Mouse (Mus musculus): ENCODE results near the gene Cyb5r3. TPM values are rescaled to one million over a fixed set of nuclear protein-coding genes. Genes with fewer than 3 reads are reported as not detected.

Gene Cyb5r3
- polyA plus RNA-seq, 1 experiment from 2014 or later, result 125 TPM

- Histone ChIP-seq H3K27ac (replicated peaks; ENCODE audit: low read depth, low read length) (peak overlapping the region; percentile 39; the same call in 1 of the 2 replicates), H3K36me3 (ENCODE audit: control insufficient read depth, insufficient read depth, low read length) (peaks cover 53% of the 10 kb centered on the region), H3K4me2 (ENCODE audit: low read depth, low read length) (no peak overlapping the region)
Observed at GRCm38 (mm10) chr15:83124625-83125024, 47.8 kb downstream of the Cyb5r3 start.

DNA sequence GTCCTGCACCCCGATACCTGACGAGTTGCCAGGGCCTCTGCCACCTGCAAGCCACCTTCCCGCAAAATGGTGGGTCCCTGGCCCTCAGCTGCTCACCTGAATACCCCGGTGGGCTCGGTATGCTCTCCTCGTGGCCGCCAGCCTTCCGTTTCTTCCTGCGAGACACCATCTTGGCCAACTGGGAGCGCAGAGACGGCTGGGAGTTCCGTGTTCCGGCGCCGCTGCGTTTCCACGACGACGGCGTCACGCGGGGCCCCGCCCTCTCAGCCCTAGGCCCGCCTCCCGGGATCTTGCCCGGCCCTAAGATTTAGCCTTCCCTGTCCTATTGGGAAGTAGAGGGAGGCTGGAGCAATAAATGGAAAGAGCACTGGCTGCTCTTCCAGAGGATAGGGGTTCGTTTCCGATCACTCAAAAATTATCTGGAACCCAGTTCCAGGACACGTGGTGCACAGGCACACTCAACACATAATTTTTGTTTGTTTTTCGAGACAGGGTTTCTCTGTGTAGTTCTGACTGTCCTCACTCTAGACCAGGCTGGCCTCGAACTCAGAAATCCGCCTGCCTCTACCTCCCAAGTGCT, 49.7 kb downstream of the Cyb5r3 start, which contains the start of gene Rrp7a:
Gene Rrp7a, minus strand, starts transcription at position 236 of the 580 bp plus-strand sequence.
- Histone ChIP-seq H3K9ac (ENCODE audit: low read depth, low read length) (peak within 1 kb of the TSS; percentile 73), H3K4me1 (ENCODE audit: control insufficient read depth, insufficient read depth, low read length) (peaks cover 5% of the 10 kb centered on the region; the same call in 1 of the 2 replicates), H3K9me3 (ENCODE audit: control insufficient read depth, low read length) (no peaks in the 10 kb centered on the region), H3K4me3 (ENCODE audit: low read depth, low read length) (peak within 1 kb of the TSS; percentile 80), H3K27ac (replicated peaks; ENCODE audit: low read depth, low read length) (peak within 1 kb of the TSS; percentile 78; the same call in 1 of the 2 replicates), H3K27me3 (replicated peaks; ENCODE audit: control insufficient read depth, insufficient read depth, low read length) (no peaks in the 10 kb centered on the region), H3K36me3 (ENCODE audit: control insufficient read depth, insufficient read depth, low read length) (peaks cover 52% of the 10 kb centered on the region), H3K4me2 (ENCODE audit: low read depth, low read length) (peak within 1 kb of the TSS; percentile 58)
- WGBS, result 11% methylated on average over 29 of the region's 32 CpGs
- peak; percentile 94 for DNase-seq (ENCODE audit: low spot score)
- peak; percentile 92 for ATAC-seq (ENCODE audit: low read depth)

More at GRCm38 (mm10) chr15:83124625-83125024, 47.8 kb downstream of the Cyb5r3 start:
- H3K4me3 ChIP-seq (ENCODE audit: low read depth, low read length), result no peak overlapping the region
- no peaks in the 10 kb centered on the region for H3K9me3 ChIP-seq (ENCODE audit: control insufficient read depth, low read length)
- no peak overlapping the region for H3K9ac ChIP-seq (ENCODE audit: low read depth, low read length)
- peaks cover 5% of the 10 kb centered on the region; the same call in 1 of the 2 replicates for H3K4me1 ChIP-seq (ENCODE audit: control insufficient read depth, insufficient read depth, low read length)
- ATAC-seq (ENCODE audit: low read depth), result no peak
- WGBS, result 66% methylated on average over 5 of the region's 5 CpGs
- no peak for DNase-seq (ENCODE audit: low spot score)
- no peaks in the 10 kb centered on the region for H3K27me3 ChIP-seq (replicated peaks; ENCODE audit: control insufficient read depth, insufficient read depth, low read length)

DNA sequence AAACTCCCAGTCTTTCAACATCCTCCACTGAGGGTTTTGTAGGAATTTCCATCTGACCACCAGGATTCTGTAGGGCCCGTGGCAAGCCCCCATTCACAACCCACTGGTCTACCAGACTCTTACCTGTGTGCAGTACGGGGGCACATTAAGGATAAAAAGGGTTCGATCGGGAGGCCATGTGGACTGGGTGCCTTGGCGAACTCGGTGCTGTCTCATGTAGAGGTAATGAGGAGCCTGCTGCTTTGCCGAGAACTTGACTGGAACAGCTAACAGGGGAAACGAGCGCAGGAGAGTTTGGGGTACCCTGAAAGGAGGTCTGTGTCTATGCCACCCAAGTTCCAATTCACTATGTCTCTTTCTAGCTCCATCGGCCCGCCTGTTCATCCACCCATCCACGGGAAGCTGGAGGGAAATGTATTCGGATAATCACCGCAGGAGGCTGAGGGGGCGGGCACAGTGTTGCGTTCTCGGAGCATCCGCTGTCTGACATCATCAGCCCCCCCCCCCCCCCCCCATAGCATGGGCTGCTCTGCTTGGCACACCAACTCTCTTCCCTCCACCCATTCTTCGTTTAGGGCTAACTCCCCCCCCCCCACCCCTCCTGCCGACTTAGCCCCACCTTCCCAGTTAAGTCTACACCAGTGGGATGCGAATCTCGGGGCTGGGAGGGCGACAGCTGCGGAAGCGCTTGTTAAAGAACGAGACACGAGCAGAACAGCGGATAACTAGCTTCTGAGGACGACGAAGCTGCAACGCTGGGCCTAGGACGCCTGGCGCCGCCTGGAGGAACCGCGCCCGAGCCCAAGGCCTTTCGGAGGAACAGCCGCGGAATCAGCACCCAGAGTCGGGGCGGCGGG, 50.5 kb downstream of the Cyb5r3 start:
- peak; percentile 51 for ATAC-seq (ENCODE audit: low read depth)
- Histone ChIP-seq H3K9ac (ENCODE audit: low read depth, low read length) (peak overlapping the region; percentile 73), H3K36me3 (ENCODE audit: control insufficient read depth, insufficient read depth, low read length) (peaks cover 52% of the 10 kb centered on the region)

GRCm38 (mm10) chr15:83118360-83118759, 54.0 kb downstream of the Cyb5r3 start:
- Histone ChIP-seq H3K4me1 (ENCODE audit: control insufficient read depth, insufficient read depth, low read length) (peaks cover 5% of the 10 kb centered on the region; the same call in 1 of the 2 replicates), H3K4me2 (ENCODE audit: low read depth, low read length) (no peak overlapping the region), H3K4me3 (ENCODE audit: low read depth, low read length) (no peak overlapping the region), H3K9me3 (ENCODE audit: control insufficient read depth, low read length) (no peaks in the 10 kb centered on the region), H3K9ac (ENCODE audit: low read depth, low read length) (no peak overlapping the region), H3K27ac (replicated peaks; ENCODE audit: low read depth, low read length) (no peak overlapping the region), H3K27me3 (replicated peaks; ENCODE audit: control insufficient read depth, insufficient read depth, low read length) (no peaks in the 10 kb centered on the region), H3K36me3 (ENCODE audit: control insufficient read depth, insufficient read depth, low read length) (peaks cover 61% of the 10 kb centered on the region)
- ATAC-seq (ENCODE audit: low read depth) (no peak), DNase-seq (ENCODE audit: low spot score) (peak; percentile 88)
- 62% methylated on average over 7 of the region's 7 CpGs for WGBS

More for the DNA sequence above, 50.5 kb downstream of the Cyb5r3 start:
- H3K4me2 ChIP-seq (ENCODE audit: low read depth, low read length), result peak overlapping the region; percentile 58
- no peaks in the 10 kb centered on the region for H3K27me3 ChIP-seq (replicated peaks; ENCODE audit: control insufficient read depth, insufficient read depth, low read length)
- peak overlapping the region; percentile 80 for H3K4me3 ChIP-seq (ENCODE audit: low read depth, low read length)
- WGBS, result 2% methylated on average over 25 of the region's 43 CpGs
- DNase-seq (ENCODE audit: low spot score), result peak; percentile 77
- peaks cover 5% of the 10 kb centered on the region; the same call in 1 of the 2 replicates for H3K4me1 ChIP-seq (ENCODE audit: control insufficient read depth, insufficient read depth, low read length)
- H3K27ac ChIP-seq (replicated peaks; ENCODE audit: low read depth, low read length), result peak overlapping the region; percentile 78; the same call in 1 of the 2 replicates
- H3K9me3 ChIP-seq (ENCODE audit: control insufficient read depth, low read length), result no peaks in the 10 kb centered on the region

DNA sequence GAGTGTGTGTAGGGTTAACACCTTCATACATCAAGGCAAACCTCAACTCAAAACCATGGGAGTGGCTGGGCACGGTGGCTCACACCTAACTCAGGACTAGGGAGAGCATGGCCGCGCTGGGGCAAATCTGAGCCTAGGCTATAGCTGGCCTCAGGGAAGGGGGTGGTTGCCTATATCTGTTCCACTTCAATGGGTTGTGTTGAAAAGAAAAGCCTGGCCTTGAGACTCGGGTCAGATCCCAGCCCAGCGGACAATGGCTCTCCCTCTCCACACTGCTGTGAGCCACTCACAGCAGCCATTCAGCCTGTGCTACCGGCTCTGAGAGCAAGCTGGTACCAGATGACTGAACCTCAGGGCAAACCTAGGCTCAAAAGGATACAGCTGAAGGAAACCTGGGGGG, 57.3 kb downstream of the Cyb5r3 start:
- Histone ChIP-seq H3K4me1 (ENCODE audit: control insufficient read depth, insufficient read depth, low read length) (peaks cover 4% of the 10 kb centered on the region; the same call in 1 of the 2 replicates), H3K4me2 (ENCODE audit: low read depth, low read length) (no peak overlapping the region), H3K4me3 (ENCODE audit: low read depth, low read length) (no peak overlapping the region), H3K36me3 (ENCODE audit: control insufficient read depth, insufficient read depth, low read length) (peaks cover 60% of the 10 kb centered on the region), H3K27me3 (replicated peaks; ENCODE audit: control insufficient read depth, insufficient read depth, low read length) (no peaks in the 10 kb centered on the region), H3K9ac (ENCODE audit: low read depth, low read length) (no peak overlapping the region), H3K9me3 (ENCODE audit: control insufficient read depth, low read length) (no peaks in the 10 kb centered on the region), H3K27ac (replicated peaks; ENCODE audit: low read depth, low read length) (no peak overlapping the region)
- ATAC-seq (ENCODE audit: low read depth) (no peak; the same call in 1 of the 2 replicates), DNase-seq (ENCODE audit: low spot score) (no peak)
- WGBS, result 80% methylated on average over 6 of the region's 6 CpGs

DNA sequence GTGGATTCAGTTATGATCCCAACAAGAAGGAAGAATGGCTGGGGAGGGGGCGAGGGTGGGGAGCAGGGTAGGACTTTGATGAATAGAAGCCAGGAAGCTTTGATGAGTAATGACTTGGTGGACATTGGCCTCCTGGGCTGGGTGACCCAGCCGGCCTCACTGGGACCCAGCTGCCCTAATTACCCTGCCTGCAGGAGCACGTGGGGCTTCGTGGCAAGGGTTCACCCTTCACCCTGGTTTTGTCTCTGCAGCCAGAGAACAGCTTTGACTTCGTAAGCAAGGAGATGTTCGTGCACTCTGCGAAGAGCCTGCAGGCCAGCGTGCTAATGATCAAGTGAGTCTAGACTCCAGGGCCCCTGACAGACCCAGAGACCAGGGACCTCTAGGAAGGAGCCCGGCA, 58.3 kb downstream of the Cyb5r3 start:
- H3K4me3 ChIP-seq (ENCODE audit: low read depth, low read length), result no peak overlapping the region
- H3K9me3 ChIP-seq (ENCODE audit: control insufficient read depth, low read length), result no peaks in the 10 kb centered on the region
- no peaks in the 10 kb centered on the region for H3K27me3 ChIP-seq (replicated peaks; ENCODE audit: control insufficient read depth, insufficient read depth, low read length)
- DNase-seq (ENCODE audit: low spot score), result no peak
- no peak overlapping the region for H3K27ac ChIP-seq (replicated peaks; ENCODE audit: low read depth, low read length)
- H3K4me1 ChIP-seq (ENCODE audit: control insufficient read depth, insufficient read depth, low read length), result peaks cover 4% of the 10 kb centered on the region; the same call in 1 of the 2 replicates
- WGBS, result 86% methylated on average over 9 of the region's 9 CpGs
- no peak for ATAC-seq (ENCODE audit: low read depth)
- H3K36me3 ChIP-seq (ENCODE audit: control insufficient read depth, insufficient read depth, low read length), result peaks cover 50% of the 10 kb centered on the region
- no peak overlapping the region for H3K9ac ChIP-seq (ENCODE audit: low read depth, low read length)
- no peak overlapping the region for H3K4me2 ChIP-seq (ENCODE audit: low read depth, low read length)

DNA sequence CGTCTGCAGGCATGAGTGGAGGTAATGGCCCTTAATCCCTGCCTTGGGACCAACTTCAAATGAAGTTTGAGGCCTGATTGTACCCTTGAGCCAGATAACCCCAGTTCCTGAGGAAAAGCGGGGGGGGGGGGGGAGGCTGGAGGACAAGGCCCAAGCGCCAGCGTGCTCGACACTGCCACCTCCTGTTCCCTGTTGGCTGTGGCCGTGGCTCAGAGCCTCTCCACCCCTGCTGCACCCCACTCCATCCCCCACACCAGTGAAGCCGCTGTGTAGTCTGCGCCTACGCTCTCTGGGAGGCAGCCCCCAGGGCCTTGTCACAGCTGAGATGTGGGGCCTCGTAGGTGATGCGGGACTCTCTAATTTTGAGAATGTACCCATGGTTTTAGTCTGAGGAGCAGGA, 59.5 kb downstream of the Cyb5r3 start:
- WGBS, result 12% methylated on average over 7 of the region's 11 CpGs
- no peak overlapping the region for H3K9ac ChIP-seq (ENCODE audit: low read depth, low read length)
- no peak overlapping the region for H3K4me3 ChIP-seq (ENCODE audit: low read depth, low read length)
- H3K27me3 ChIP-seq (replicated peaks; ENCODE audit: control insufficient read depth, insufficient read depth, low read length), result no peaks in the 10 kb centered on the region
- H3K9me3 ChIP-seq (ENCODE audit: control insufficient read depth, low read length), result no peaks in the 10 kb centered on the region
- H3K36me3 ChIP-seq (ENCODE audit: control insufficient read depth, insufficient read depth, low read length), result peaks cover 39% of the 10 kb centered on the region
- peaks cover 4% of the 10 kb centered on the region; the same call in 1 of the 2 replicates for H3K4me1 ChIP-seq (ENCODE audit: control insufficient read depth, insufficient read depth, low read length)
- ATAC-seq (ENCODE audit: low read depth) (peak; percentile 67), DNase-seq (ENCODE audit: low spot score) (peak; percentile 67)
- no peak overlapping the region for H3K27ac ChIP-seq (replicated peaks; ENCODE audit: low read depth, low read length)
- H3K4me2 ChIP-seq (ENCODE audit: low read depth, low read length), result no peak overlapping the region

GRCm38 (mm10) chr15:83111874-83112273, 60.5 kb downstream of the Cyb5r3 start:
- no peaks in the 10 kb centered on the region for H3K27me3 ChIP-seq (replicated peaks; ENCODE audit: control insufficient read depth, insufficient read depth, low read length)
- no peak overlapping the region for H3K9ac ChIP-seq (ENCODE audit: low read depth, low read length)
- H3K4me2 ChIP-seq (ENCODE audit: low read depth, low read length), result no peak overlapping the region
- H3K4me3 ChIP-seq (ENCODE audit: low read depth, low read length), result no peak overlapping the region
- 83% methylated on average over 7 of the region's 7 CpGs for WGBS
- H3K4me1 ChIP-seq (ENCODE audit: control insufficient read depth, insufficient read depth, low read length), result peaks cover 4% of the 10 kb centered on the region; the same call in 1 of the 2 replicates
- H3K36me3 ChIP-seq (ENCODE audit: control insufficient read depth, insufficient read depth, low read length), result peaks cover 29% of the 10 kb centered on the region
- no peak for ATAC-seq (ENCODE audit: low read depth)
- H3K27ac ChIP-seq (replicated peaks; ENCODE audit: low read depth, low read length), result no peak overlapping the region
- no peaks in the 10 kb centered on the region for H3K9me3 ChIP-seq (ENCODE audit: control insufficient read depth, low read length)
- DNase-seq (ENCODE audit: low spot score), result no peak

All from embryonic facial prominence, embryonic 14.5 days (tissue).